ENCODE assay signal across 8 mouse cellular contexts in genomic region chr5:33657251-33657786, GRCm38 (mm10). TPM values are rescaled to one million over a fixed set of nuclear protein-coding genes. Genes with fewer than 3 reads are reported as not detected.
DNase-seq lines count a peak whose midpoint lies in the region; ATAC-seq and TF ChIP-seq lines count a peak whose summit lies in the region.

No protein-coding gene starts in this region.

- no peak for TF ChIP-seq CTCF in intestine, postnatal 0 days (IDR thresholded peaks at IDR 0.05; ENCODE audit: low read depth)
- TF ChIP-seq CTCF in midbrain, postnatal 0 days (IDR thresholded peaks at IDR 0.05) = no peak

- ATAC-seq in frontal cortex, adult (ENCODE audit: low TSS enrichment) = peak; percentile 46
- peak; percentile 10 for ATAC-seq in embryonic facial prominence, embryonic 12.5 days (ENCODE audit: insufficient number of reproducible peaks, insufficient read depth, low FRiP score, low TSS enrichment)
- peak; percentile 62 for ATAC-seq in intestine, postnatal 0 days
- ATAC-seq in midbrain, postnatal 0 days (ENCODE audit: low FRiP score) = peak; percentile 15; the same call in 1 of the 2 replicates

- DNase-seq in frontal cortex, postnatal 25 days (ENCODE audit: low spot score in 2 of 2) = no peak
- peak; percentile 91 for DNase-seq in A20 (ENCODE audit: low read depth, low spot score)
- no peak for DNase-seq in midbrain, postnatal 0 days (ENCODE audit: low spot score)
- DNase-seq in left cerebral cortex, adult 8-10 months (ENCODE audit: low spot score in 2 of 2) = no peak
- no peak for DNase-seq in spleen, adult 12 weeks (ENCODE audit: low spot score)

- under 1% methylated on average over 32 of the region's 32 CpGs for WGBS in embryonic facial prominence, embryonic 12.5 days
- under 1% methylated on average over 32 of the region's 32 CpGs for WGBS in intestine, postnatal 0 days
- WGBS in midbrain, postnatal 0 days = under 1% methylated on average over 32 of the region's 32 CpGs

- H3K36me3 ChIP-seq in embryonic facial prominence, embryonic 12.5 days = peaks cover 35% of the 10 kb centered on the region
- H3K36me3 ChIP-seq in intestine, postnatal 0 days (ENCODE audit: control insufficient read depth, insufficient read depth) = peaks cover 35% of the 10 kb centered on the region; the same call in 1 of the 2 replicates
- peaks cover 3% of the 10 kb centered on the region for H3K36me3 ChIP-seq in midbrain, postnatal 0 days (ENCODE audit: insufficient read depth, low read length)

- no peaks in the 10 kb centered on the region for H3K27me3 ChIP-seq in embryonic facial prominence, embryonic 12.5 days
- no peaks in the 10 kb centered on the region for H3K27me3 ChIP-seq in intestine, postnatal 0 days (replicated peaks; ENCODE audit: control insufficient read depth, insufficient read depth, low read length)
- no peaks in the 10 kb centered on the region for H3K27me3 ChIP-seq in midbrain, postnatal 0 days (ENCODE audit: insufficient read depth, low read length)

- H3K4me3 ChIP-seq in embryonic facial prominence, embryonic 12.5 days = peak overlapping the region; percentile 71
- peak overlapping the region; percentile 86 for H3K4me3 ChIP-seq in intestine, postnatal 0 days (ENCODE audit: low read depth, low read length)
- peak overlapping the region; percentile 71 for H3K4me3 ChIP-seq in midbrain, postnatal 0 days (ENCODE audit: low read depth, low read length)

- no peaks in the 10 kb centered on the region for H3K9me3 ChIP-seq in embryonic facial prominence, embryonic 12.5 days
- no peaks in the 10 kb centered on the region for H3K9me3 ChIP-seq in intestine, postnatal 0 days (ENCODE audit: control insufficient read depth)
- no peaks in the 10 kb centered on the region for H3K9me3 ChIP-seq in midbrain, postnatal 0 days (ENCODE audit: low read length)

- H3K27ac ChIP-seq in embryonic facial prominence, embryonic 12.5 days = peak overlapping the region; percentile 93
- H3K27ac ChIP-seq in intestine, postnatal 0 days (ENCODE audit: low read depth, low read length) = peak overlapping the region; percentile 79
- H3K27ac ChIP-seq in midbrain, postnatal 0 days (ENCODE audit: low read depth, low read length) = peak overlapping the region; percentile 97

- peak overlapping the region; percentile 88 for H3K9ac ChIP-seq in embryonic facial prominence, embryonic 12.5 days
- peak overlapping the region; percentile 60 for H3K9ac ChIP-seq in intestine, postnatal 0 days (ENCODE audit: low read depth, low read length)
- H3K9ac ChIP-seq in midbrain, postnatal 0 days (replicated peaks; ENCODE audit: low read length, poor library complexity, severe bottlenecking) = peak overlapping the region; percentile 71

- peaks cover 37% of the 10 kb centered on the region for H3K4me1 ChIP-seq in embryonic facial prominence, embryonic 12.5 days
- H3K4me1 ChIP-seq in intestine, postnatal 0 days (replicated peaks; ENCODE audit: control insufficient read depth, insufficient read depth, low read length) = 0 out of 2 replicates have a peak, but pooled peaks cover 8% of the 10 kb centered on the region
- peaks cover 10% of the 10 kb centered on the region for H3K4me1 ChIP-seq in midbrain, postnatal 0 days (ENCODE audit: insufficient read depth, low read length)

- H3K4me2 ChIP-seq in embryonic facial prominence, embryonic 12.5 days (replicated peaks) = peak overlapping the region; percentile 94
- peak overlapping the region; percentile 72 for H3K4me2 ChIP-seq in intestine, postnatal 0 days (replicated peaks; ENCODE audit: low read depth)
- peak overlapping the region; percentile 83 for H3K4me2 ChIP-seq in midbrain, postnatal 0 days (ENCODE audit: low read depth, low read length, poor library complexity, severe bottlenecking)

RNA-seq across cellular contexts. Expression of gene Tacc3, which starts 0.6 kb away (rescaled TPM):
- 227 and 249 TPM in 2 replicates for polyA plus RNA-seq in embryonic facial prominence, embryonic 12.5 days (2016; fragmentation: Nextera tagmentation; extraction: Ambion mirVana)
- 37.3 and 39.3 TPM in 2 replicates for polyA plus RNA-seq in intestine, postnatal 0 days (2015; fragmentation: Nextera tagmentation; extraction: Ambion mirVana)
- total RNA-seq in midbrain, postnatal 0 days (2014; rRNA removed) = 9.9 and 17.4 TPM in 2 replicates
- polyA plus RNA-seq in midbrain, postnatal 0 days (2015; fragmentation: Nextera tagmentation; extraction: Ambion mirVana) = 18.7 and 21.3 TPM in 2 replicates
- 1 to 10 TPM; 5.3 to 7.5 (median 6.9) TPM for total RNA-seq in left cerebral cortex, adult 8-10 months (2022)

RNA-seq across cellular contexts. Expression of gene Tmem129, which starts 0.9 kb away (rescaled TPM):
- 40.7 and 43.3 TPM in 2 replicates for polyA plus RNA-seq in embryonic facial prominence, embryonic 12.5 days (2016; fragmentation: Nextera tagmentation; extraction: Ambion mirVana)
- 18.5 and 18.8 TPM in 2 replicates for polyA plus RNA-seq in intestine, postnatal 0 days (2015; fragmentation: Nextera tagmentation; extraction: Ambion mirVana)
- 26.0 and 29.5 TPM in 2 replicates for total RNA-seq in midbrain, postnatal 0 days (2014; rRNA removed)
- polyA plus RNA-seq in midbrain, postnatal 0 days (2015; fragmentation: Nextera tagmentation; extraction: Ambion mirVana) = 17.3 and 21.4 TPM in 2 replicates
- total RNA-seq in left cerebral cortex, adult 8-10 months (2022) = 10 to 100 TPM; 23.1 to 26.2 (median 24.0) TPM

RNA-seq across cellular contexts. Expression of gene Slbp, which starts 4.9 kb away (rescaled TPM):
- polyA plus RNA-seq in embryonic facial prominence, embryonic 12.5 days (2016; fragmentation: Nextera tagmentation; extraction: Ambion mirVana) = 265 and 270 TPM in 2 replicates
- polyA plus RNA-seq in intestine, postnatal 0 days (2015; fragmentation: Nextera tagmentation; extraction: Ambion mirVana) = 91.4 and 92.9 TPM in 2 replicates
- 91.2 and 99.5 TPM in 2 replicates for total RNA-seq in midbrain, postnatal 0 days (2014; rRNA removed)
- 119 and 126 TPM in 2 replicates for polyA plus RNA-seq in midbrain, postnatal 0 days (2015; fragmentation: Nextera tagmentation; extraction: Ambion mirVana)
- 10 to 100 TPM; 25.0 to 28.6 (median 26.4) TPM for total RNA-seq in left cerebral cortex, adult 8-10 months (2022)

RNA-seq across cellular contexts. Expression of gene Gm9903, which starts 27.6 kb away (rescaled TPM):
- 0.38 and 0.83 TPM in 2 replicates for polyA plus RNA-seq in embryonic facial prominence, embryonic 12.5 days (2016; fragmentation: Nextera tagmentation; extraction: Ambion mirVana)
- 0.42 and 0.52 TPM in 2 replicates for polyA plus RNA-seq in intestine, postnatal 0 days (2015; fragmentation: Nextera tagmentation; extraction: Ambion mirVana)
- total RNA-seq in midbrain, postnatal 0 days (2014; rRNA removed) = 1.2 TPM in 1 of 2 replicates, not detected in the other
- polyA plus RNA-seq in midbrain, postnatal 0 days (2015; fragmentation: Nextera tagmentation; extraction: Ambion mirVana) = 0.31 and 0.53 TPM in 2 replicates
- total RNA-seq in left cerebral cortex, adult 8-10 months (2022) = under 1 TPM; 0.55 to 0.89 (median 0.76) TPM

RNA-seq across cellular contexts. Expression of gene Fam53a, which starts 27.9 kb away (rescaled TPM):
- polyA plus RNA-seq in embryonic facial prominence, embryonic 12.5 days (2016; fragmentation: Nextera tagmentation; extraction: Ambion mirVana) = 72.9 and 74.6 TPM in 2 replicates
- 39.4 and 42.1 TPM in 2 replicates for polyA plus RNA-seq in intestine, postnatal 0 days (2015; fragmentation: Nextera tagmentation; extraction: Ambion mirVana)
- total RNA-seq in midbrain, postnatal 0 days (2014; rRNA removed) = 29.1 and 41.2 TPM in 2 replicates
- polyA plus RNA-seq in midbrain, postnatal 0 days (2015; fragmentation: Nextera tagmentation; extraction: Ambion mirVana) = 27.3 and 28.0 TPM in 2 replicates
- total RNA-seq in left cerebral cortex, adult 8-10 months (2022) = 10 to 100 TPM; 22.4 to 28.3 (median 26.2) TPM

Comparison
In these comparisons a context has a peak if more than half of its experiments do, and no peak if none do; other contexts are left out.
1. ATAC-seq: peak in every context shown above with its lines; median percentile 62 in intestine, postnatal 0 days; 46 in frontal cortex, adult; 15 in midbrain, postnatal 0 days; 10 in embryonic facial prominence, embryonic 12.5 days.